Mouse (Mus musculus) C2C12 (cell line): ENCODE data around the gene Mok. TPM values are rescaled to one million over a fixed set of nuclear protein-coding genes. Genes with fewer than 3 reads are reported as not detected.

ENCODE experiments used
- H3K27me3 ChIP-seq: one replicate; pipeline ENCODE4 v1.6.1; 2011; ENCODE audit not compliant: control insufficient read depth, insufficient read depth, insufficient read length
- H3K36me3 ChIP-seq: one replicate; pipeline ENCODE4 v1.6.1; 2011; ENCODE audit not compliant: control insufficient read depth, insufficient read depth
- H3K4me3 ChIP-seq: one replicate; pipeline ENCODE4 v1.5.1; 2011; ENCODE audit warnings: mild to moderate bottlenecking, control low read depth; ENCODE audit not compliant: poor library complexity, insufficient read depth, severe bottlenecking
- H3K79me2 ChIP-seq: one replicate; pipeline ENCODE4 v1.6.1; 2011; ENCODE audit not compliant: control insufficient read depth, insufficient read depth
- H3K79me3 ChIP-seq: one replicate; pipeline ENCODE4 v1.6.1; 2011; ENCODE audit warnings: low read depth, control low read depth
- H3ac ChIP-seq: one replicate; pipeline ENCODE3; 2011; ENCODE audit warnings: low read depth; ENCODE audit not compliant: control insufficient read depth, insufficient read length
- CEBPB ChIP-seq: IDR thresholded peaks from one replicate; pipeline ENCODE4 v1.6.1; 2011; ENCODE audit warnings: low read depth, mild to moderate bottlenecking, control low read depth, moderate library complexity
- CTCF ChIP-seq: IDR thresholded peaks from one replicate; pipeline ENCODE4 v1.5.1; 2011; ENCODE audit not compliant: control insufficient read depth, insufficient read depth, insufficient read length
- FOSL1 ChIP-seq: IDR thresholded peaks from one replicate; pipeline ENCODE4 v1.8.0; 2011; ENCODE audit warnings: mild to moderate bottlenecking, low read length; ENCODE audit not compliant: poor library complexity, insufficient read depth, severe bottlenecking
- MAX ChIP-seq: IDR thresholded peaks from one replicate; pipeline ENCODE4 v1.6.1; 2011; ENCODE audit warnings: mild to moderate bottlenecking, control low read depth
- MYOD1 ChIP-seq: IDR thresholded peaks from one replicate; pipeline ENCODE4 v1.6.1; 2011; ENCODE audit warnings: low read depth; ENCODE audit not compliant: control insufficient read depth, insufficient read length
- MYOG ChIP-seq: IDR thresholded peaks from one replicate; pipeline ENCODE4 v1.6.1; 2011; ENCODE audit not compliant: control insufficient read depth, insufficient read length; ENCODE audit errors: extremely low read depth
- USF1 ChIP-seq: IDR thresholded peaks from one replicate; pipeline ENCODE4 v1.6.1; 2011; ENCODE audit warnings: low read depth, mild to moderate bottlenecking, control low read depth, moderate library complexity
- polyA plus RNA-seq: library from polyadenylated mRNA; unstranded; fragments of >200 nt; fragmentation: generic; extraction: Trizol; gene quantifications from one replicate; pipeline ENCODE4 v1.2.1, GENCODE M21; 2012; ENCODE audit warnings: missing spikeins

Gene Mok
- polyA plus RNA-seq, 1 experiment = 2.0 TPM

DNA sequence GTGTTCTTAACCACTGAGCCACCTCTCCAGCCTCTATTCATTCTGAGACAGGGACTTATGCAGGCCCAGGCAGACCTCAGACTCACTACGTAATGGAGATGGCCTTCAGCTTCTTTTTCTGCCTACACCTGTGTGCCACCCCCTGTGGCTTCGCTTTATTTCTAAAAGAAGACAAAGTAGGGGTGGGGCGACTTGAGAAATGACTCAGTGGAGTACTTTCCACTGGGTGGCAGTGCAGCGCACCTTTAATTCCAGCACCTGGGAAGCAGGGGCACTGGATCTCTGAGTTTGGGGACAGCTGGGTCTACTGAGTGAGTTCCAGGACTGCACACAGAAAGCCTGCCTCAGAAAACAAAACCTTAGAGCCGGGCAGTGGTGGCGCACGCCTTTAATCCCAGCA is 41.6 kb upstream of the Mok start:
- H3ac ChIP-seq = no peak overlapping the region
- H3K4me3 ChIP-seq = no peak overlapping the region
- TF ChIP-seq MYOD1 (no peak), MYOG (no peak), CEBPB (no peak), FOSL1 (no peak), CTCF (no peak), MAX (no peak), USF1 (no peak)
- peaks cover 30% of the 10 kb centered on the region for H3K79me2 ChIP-seq
- no peaks in the 10 kb centered on the region for H3K27me3 ChIP-seq
- peaks cover 40% of the 10 kb centered on the region for H3K36me3 ChIP-seq
- H3K79me3 ChIP-seq = peaks cover 21% of the 10 kb centered on the region

- TF ChIP-seq CTCF (no peak), FOSL1 (no peak), CEBPB (no peak), MYOG (no peak), USF1 (no peak), MAX (no peak), MYOD1 (no peak)
- peaks cover 77% of the 10 kb centered on the region for H3K36me3 ChIP-seq
Measured at GRCm38 (mm10) chr12:110875351-110875750, 34.6 kb upstream of the Mok start.

DNA sequence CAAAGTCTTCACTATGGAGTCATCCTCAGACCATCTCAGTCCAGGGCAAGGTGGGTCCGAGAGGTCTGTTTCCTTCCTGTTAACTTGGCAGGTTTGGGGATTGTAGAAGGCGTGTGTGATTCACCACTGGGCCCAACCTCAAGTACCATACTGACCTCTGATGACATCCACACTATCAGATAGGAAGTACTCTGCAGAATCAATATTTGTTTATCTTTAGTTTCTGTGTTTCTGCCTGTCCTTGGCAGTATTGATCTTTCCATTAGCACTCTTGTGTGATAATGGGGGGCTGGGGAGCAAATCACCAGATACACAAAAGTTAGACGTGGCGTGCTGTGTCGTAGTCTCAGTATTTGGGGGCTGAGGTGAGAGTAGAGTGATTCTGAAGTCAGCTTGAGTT is 30.5 kb upstream of the Mok start:
- Histone ChIP-seq H3K79me3 (no peaks in the 10 kb centered on the region), H3K27me3 (no peaks in the 10 kb centered on the region), H3K36me3 (peaks cover 42% of the 10 kb centered on the region), H3ac (no peak overlapping the region), H3K79me2 (no peaks in the 10 kb centered on the region), H3K4me3 (no peak overlapping the region)
- TF ChIP-seq FOSL1 = no peak
- no peak for TF ChIP-seq MYOG
- TF ChIP-seq USF1 = no peak
- no peak for TF ChIP-seq CEBPB
- TF ChIP-seq CTCF = no peak
- TF ChIP-seq MAX = no peak
- TF ChIP-seq MYOD1 = no peak

More at GRCm38 (mm10) chr12:110875351-110875750, 34.6 kb upstream of the Mok start:
- Histone ChIP-seq H3K27me3 (no peaks in the 10 kb centered on the region), H3K79me2 (no peaks in the 10 kb centered on the region), H3K4me3 (no peak overlapping the region), H3K79me3 (no peaks in the 10 kb centered on the region), H3ac (no peak overlapping the region)

DNA sequence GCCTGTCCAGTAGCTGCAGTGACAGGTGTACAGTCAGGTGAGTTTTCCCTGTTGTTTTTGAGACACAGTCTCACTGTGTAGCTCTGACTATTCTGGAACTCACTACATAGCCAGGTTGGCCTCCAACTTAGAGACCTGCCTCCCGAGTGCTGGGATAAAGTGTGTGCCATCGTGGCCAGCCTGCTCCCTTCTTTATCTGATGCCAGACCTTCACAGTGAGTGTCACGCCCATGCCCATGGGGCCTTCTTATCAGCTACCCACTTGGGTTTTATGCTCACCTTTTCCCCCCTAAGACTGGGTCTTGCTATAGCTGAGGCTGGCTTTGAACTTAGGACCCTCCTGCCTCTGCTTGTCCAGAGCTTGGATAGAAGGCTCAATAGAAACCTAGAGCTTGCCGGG is 29.4 kb upstream of the Mok start:
- H3ac ChIP-seq = no peak overlapping the region
- H3K79me3 ChIP-seq = no peaks in the 10 kb centered on the region
- H3K27me3 ChIP-seq = no peaks in the 10 kb centered on the region
- peaks cover 31% of the 10 kb centered on the region for H3K36me3 ChIP-seq
- TF ChIP-seq FOSL1 = no peak
- TF ChIP-seq USF1 = no peak
- TF ChIP-seq MAX = no peak
- TF ChIP-seq CEBPB = no peak
- no peak for TF ChIP-seq CTCF
- TF ChIP-seq MYOG = no peak
- TF ChIP-seq MYOD1 = no peak
- no peak overlapping the region for H3K4me3 ChIP-seq
- no peaks in the 10 kb centered on the region for H3K79me2 ChIP-seq

GRCm38 (mm10) chr12:110865989-110866388 is 25.2 kb upstream of the Mok start:
- TF ChIP-seq CEBPB (no peak), MYOG (no peak), MYOD1 (no peak), FOSL1 (no peak), CTCF (no peak), MAX (no peak), USF1 (no peak)

DNA sequence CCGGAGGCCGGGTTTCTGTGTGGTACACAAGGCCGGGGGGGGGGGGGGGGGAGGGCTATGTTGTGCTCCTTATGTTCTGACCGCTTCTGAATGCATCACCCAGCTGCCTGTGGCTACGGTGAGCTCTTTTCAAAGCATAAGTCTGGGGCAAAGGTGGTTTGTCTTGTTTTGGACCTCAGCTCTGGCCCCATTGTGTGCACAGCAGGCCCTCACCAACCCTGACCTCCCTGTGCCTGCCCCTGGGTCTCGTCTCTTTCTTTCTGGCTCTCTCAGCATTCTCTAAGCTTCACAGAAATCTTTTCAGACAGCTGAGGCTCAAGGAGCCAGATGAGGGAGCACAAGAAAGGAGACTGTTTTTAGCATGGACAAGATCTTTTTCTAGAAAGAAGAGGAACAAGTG is 24.8 kb upstream of the Mok start:
- TF ChIP-seq FOSL1 (no peak), MAX (no peak), CTCF (no peak), MYOG (no peak), USF1 (no peak), MYOD1 (no peak), CEBPB (no peak)
- no peaks in the 10 kb centered on the region for H3K27me3 ChIP-seq
- H3K4me3 ChIP-seq = no peak overlapping the region
- no peaks in the 10 kb centered on the region for H3K36me3 ChIP-seq
- no peak overlapping the region for H3ac ChIP-seq
- H3K79me2 ChIP-seq = no peaks in the 10 kb centered on the region
- no peaks in the 10 kb centered on the region for H3K79me3 ChIP-seq

More at GRCm38 (mm10) chr12:110865989-110866388, 25.2 kb upstream of the Mok start:
- no peaks in the 10 kb centered on the region for H3K79me3 ChIP-seq
- no peaks in the 10 kb centered on the region for H3K27me3 ChIP-seq
- no peaks in the 10 kb centered on the region for H3K79me2 ChIP-seq
- H3K36me3 ChIP-seq = no peaks in the 10 kb centered on the region
- no peak overlapping the region for H3K4me3 ChIP-seq
- H3ac ChIP-seq = no peak overlapping the region
